Mouse (Mus musculus) liver, embryonic 16.5 days (tissue): Measurements from ENCODE around the gene Tusc2. TPM values are rescaled to one million over a fixed set of nuclear protein-coding genes. Genes with fewer than 3 reads are reported as not detected.

ENCODE experiments used
- ATAC-seq: fragments of 200-750 bp; cut with Nextera tagmentation; 2 replicates; pipeline ENCODE4 v1.8.0; 2017; ENCODE audit warnings: low read depth, mild to moderate bottlenecking, moderate number of reproducible peaks, moderate library complexity
- H3K27ac ChIP-seq: fragments of 300-500 bp; sonication (generic); 2 replicates; pipeline ENCODE4 v1.5.1; 2014; ENCODE audit warnings: mild to moderate bottlenecking, low read length
- H3K27me3 ChIP-seq: fragments of 300-500 bp; sonication (generic); 2 replicates; pipeline ENCODE4 v1.6.1; 2014; ENCODE audit warnings: low read depth, low read length, mixed read lengths; ENCODE audit not compliant: control insufficient read depth, insufficient read depth
- H3K36me3 ChIP-seq: fragments of 300-500 bp; sonication (generic); 2 replicates; pipeline ENCODE4 v1.6.1; 2014; ENCODE audit warnings: mild to moderate bottlenecking; ENCODE audit not compliant: control insufficient read depth, insufficient read depth
- H3K4me1 ChIP-seq: fragments of 300-500 bp; sonication (generic); 2 replicates; pipeline ENCODE4 v1.6.1; 2014; ENCODE audit warnings: low read depth, low read length, mixed read lengths; ENCODE audit not compliant: control insufficient read depth
- H3K4me2 ChIP-seq: fragments of 300-500 bp; sonication (generic); 2 replicates; pipeline ENCODE4 v1.6.1; 2014; ENCODE audit warnings: low read depth, low read length, mixed read lengths
- H3K4me3 ChIP-seq: fragments of 300-500 bp; sonication (generic); 2 replicates; pipeline ENCODE4 v1.5.1; 2014; ENCODE audit warnings: low read depth, mild to moderate bottlenecking, low read length
- H3K9ac ChIP-seq: fragments of 300-500 bp; sonication (generic); 2 replicates; pipeline ENCODE4 v1.6.1; 2014; ENCODE audit warnings: low read depth, low read length
- H3K9me3 ChIP-seq: fragments of 300-500 bp; sonication (generic); replicated peaks from 2 replicates; pipeline ENCODE4 v1.6.1; 2016; ENCODE audit warnings: low read length; ENCODE audit not compliant: control insufficient read depth
- WGBS: fragments of 180-500 bp; shearing (Covaris S2); extraction: QIAGEN DNeasy Blood & Tissue Kit; methylation state at CpG from one replicate; pipeline ENCODE4 v1.1.7; 2014; ENCODE audit not compliant: insufficient replicate concordance; 5-methylcytosine and 5-hydroxymethylcytosine counted together
- polyA plus RNA-seq: library from polyadenylated mRNA; unstranded; fragments of >200 nt; fragmentation: Nextera tagmentation; extraction: Ambion mirVana; gene quantifications from 2 replicates; pipeline ENCODE4 v1.2.1, GENCODE M21; 2015

The Tusc2 gene
- polyA plus RNA-seq, 1 experiment from 2014 or later, result 29.4 TPM

DNA sequence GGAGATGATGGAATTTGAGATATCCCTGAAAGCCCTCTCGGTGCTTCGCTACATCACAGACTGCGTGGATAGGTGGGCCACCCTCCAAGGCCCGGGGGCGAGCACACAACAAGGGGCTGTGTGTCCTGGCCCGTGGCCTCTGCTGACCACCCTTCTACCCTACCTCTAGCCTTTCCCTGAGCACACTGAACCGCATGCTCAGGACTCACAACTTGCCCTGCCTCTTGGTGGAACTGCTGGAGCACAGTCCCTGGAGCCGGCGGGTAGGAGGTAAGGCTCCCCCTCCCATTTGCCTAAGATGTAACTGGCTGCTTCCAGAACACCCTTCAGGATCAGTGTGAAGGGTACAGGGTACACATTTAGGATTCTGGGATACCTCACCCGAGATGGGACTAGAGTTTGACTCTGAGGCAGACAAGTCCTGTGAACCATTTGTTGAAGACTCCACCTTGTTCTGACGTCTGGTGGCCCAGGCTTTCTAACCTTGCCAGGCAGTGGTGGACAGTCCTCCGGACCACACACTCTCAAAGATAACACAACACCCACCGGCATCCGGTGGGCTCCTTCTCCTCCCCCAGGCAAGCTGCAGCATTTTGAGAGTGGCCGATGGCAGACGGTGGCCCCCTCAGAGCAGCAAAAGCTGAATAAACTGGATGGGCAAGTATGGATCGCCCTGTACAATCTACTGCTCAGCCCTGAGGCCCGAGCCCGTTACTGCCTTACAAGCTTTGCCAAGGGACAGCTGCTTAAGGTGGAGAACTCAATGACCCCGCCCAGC lies 13.6 kb upstream of the Tusc2 start:
- Histone ChIP-seq H3K36me3 (no peaks in the 10 kb centered on the region; the same call in 1 of the 2 replicates), H3K27ac (no peak overlapping the region), H3K9ac (no peak overlapping the region), H3K4me3 (no peak overlapping the region), H3K9me3 (no peaks in the 10 kb centered on the region), H3K4me2 (no peak overlapping the region), H3K4me1 (peaks cover 44% of the 10 kb centered on the region), H3K27me3 (peaks cover 20% of the 10 kb centered on the region; the same call in 1 of the 2 replicates)
- 73% methylated on average over 20 of the region's 20 CpGs for WGBS
- no peak for ATAC-seq

GRCm38 (mm10) chr9:107550491-107551116 lies 12.5 kb upstream of the Tusc2 start:
- 44% methylated on average over 23 of the region's 23 CpGs for WGBS
- Histone ChIP-seq H3K4me1 (peaks cover 46% of the 10 kb centered on the region), H3K27ac (no peak overlapping the region)

GRCm38 (mm10) chr9:107551117-107551889 lies 11.8 kb upstream of the Tusc2 start, which contains the start of gene Rassf1:
Rassf1 (plus strand) TSS chr9:107551555.
- Histone ChIP-seq H3K36me3 (no peaks in the 10 kb centered on the region), H3K27ac (no peak within 1 kb of the TSS), H3K4me2 (peak within 1 kb of the TSS; percentile 83), H3K9ac (peak within 1 kb of the TSS; percentile 53), H3K4me3 (peak within 1 kb of the TSS; percentile 60), H3K4me1 (peaks cover 50% of the 10 kb centered on the region), H3K27me3 (peaks cover 20% of the 10 kb centered on the region; the same call in 1 of the 2 replicates), H3K9me3 (no peaks in the 10 kb centered on the region)
- peak; percentile 36 for ATAC-seq
- WGBS, result 2% methylated on average over 63 of the region's 63 CpGs

More at GRCm38 (mm10) chr9:107550491-107551116, 12.5 kb upstream of the Tusc2 start:
- H3K9me3 ChIP-seq, result no peaks in the 10 kb centered on the region
- H3K9ac ChIP-seq, result peak overlapping the region; percentile 53
- peak overlapping the region; percentile 60 for H3K4me3 ChIP-seq
- peak overlapping the region; percentile 83 for H3K4me2 ChIP-seq
- peaks cover 20% of the 10 kb centered on the region; the same call in 1 of the 2 replicates for H3K27me3 ChIP-seq
- no peak for ATAC-seq
- no peaks in the 10 kb centered on the region for H3K36me3 ChIP-seq

GRCm38 (mm10) chr9:107551890-107552355 lies 11.1 kb upstream of the Tusc2 start:
- Histone ChIP-seq H3K4me1 (peaks cover 50% of the 10 kb centered on the region), H3K27ac (no peak overlapping the region), H3K4me3 (peak overlapping the region; percentile 60), H3K27me3 (peaks cover 20% of the 10 kb centered on the region; the same call in 1 of the 2 replicates), H3K36me3 (no peaks in the 10 kb centered on the region), H3K4me2 (peak overlapping the region; percentile 83), H3K9me3 (no peaks in the 10 kb centered on the region), H3K9ac (peak overlapping the region; percentile 53)
- ATAC-seq, result no peak
- 32% methylated on average over 8 of the region's 8 CpGs for WGBS

DNA sequence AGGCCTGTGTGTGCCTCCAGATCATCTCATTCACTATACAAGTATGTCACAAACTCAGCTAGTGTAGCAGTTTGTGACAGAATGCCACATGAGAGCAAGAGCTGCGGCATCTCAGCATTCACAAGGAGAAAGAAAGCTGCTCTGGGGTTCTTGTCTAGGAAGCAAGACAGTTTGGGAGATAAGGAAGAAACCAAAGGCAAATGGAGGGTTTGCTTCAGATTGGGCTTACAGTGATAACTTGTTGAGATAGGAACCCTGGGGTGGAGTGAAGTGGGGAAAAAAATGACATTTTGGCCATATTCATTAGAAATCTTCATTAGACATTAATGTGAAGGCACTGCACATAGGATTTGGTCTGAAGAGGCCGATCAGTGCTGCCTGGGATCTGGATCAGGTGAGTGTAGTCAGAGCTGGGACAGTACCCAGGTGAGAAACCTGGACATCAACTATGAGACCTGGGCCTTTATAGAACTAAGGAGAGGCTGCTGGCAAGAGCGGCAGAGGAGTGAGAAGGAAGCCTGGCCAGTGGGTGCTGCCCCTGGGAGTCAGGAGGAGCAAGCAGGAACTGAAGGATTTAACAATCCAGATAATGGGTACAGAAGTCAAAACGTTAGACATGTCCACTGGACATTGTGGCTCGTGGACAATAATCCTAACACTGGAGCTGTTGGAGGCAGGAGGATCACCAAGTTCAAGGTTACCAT lies 10.2 kb upstream of the Tusc2 start:
- Histone ChIP-seq H3K27ac (no peak overlapping the region), H3K4me3 (no peak overlapping the region)
- no peak for ATAC-seq

DNA sequence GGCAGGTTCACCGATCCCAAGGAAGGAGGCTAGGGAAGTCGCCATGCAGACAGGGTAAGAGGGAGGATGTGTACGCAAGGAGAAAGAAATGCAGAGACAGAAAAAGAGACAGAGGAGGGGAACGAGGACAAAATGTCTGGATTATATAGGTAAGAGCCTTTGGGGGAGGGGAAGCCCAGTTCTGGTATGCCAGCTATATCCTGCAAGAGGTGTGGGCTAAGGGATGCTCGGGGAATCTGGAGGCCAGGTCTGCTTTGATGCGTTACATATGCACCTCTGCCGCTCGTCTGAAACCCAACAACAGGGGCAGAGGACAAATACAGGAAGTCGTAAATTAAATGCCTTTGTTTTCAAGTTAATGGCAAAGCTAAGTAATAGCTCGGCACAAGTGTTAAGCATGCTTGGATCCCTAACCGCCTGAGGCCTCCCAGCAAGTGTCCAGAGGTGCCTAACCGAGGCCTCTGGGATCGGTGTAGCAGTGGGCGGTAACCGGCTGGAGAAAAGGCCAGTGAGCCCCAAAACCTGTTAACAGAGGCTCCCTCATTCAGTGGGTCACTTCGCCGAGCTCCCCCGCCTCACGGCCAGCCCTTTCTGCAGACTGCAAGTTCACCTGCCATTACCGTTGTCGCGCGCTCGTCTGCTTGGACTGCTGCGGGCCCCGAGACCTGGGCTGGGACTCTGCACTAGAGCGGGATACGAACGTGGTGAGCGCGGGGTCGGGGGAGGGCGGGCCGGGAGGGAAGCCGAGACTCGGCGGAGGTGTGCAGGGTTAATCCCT lies 9.3 kb upstream of the Tusc2 start:
- 4% methylated on average over 37 of the region's 37 CpGs for WGBS
- H3K27ac ChIP-seq, result peak overlapping the region; percentile 37

More for the DNA sequence above, 10.2 kb upstream of the Tusc2 start:
- H3K27me3 ChIP-seq, result peaks cover 20% of the 10 kb centered on the region; the same call in 1 of the 2 replicates
- no peak overlapping the region for H3K4me2 ChIP-seq
- H3K9ac ChIP-seq, result no peak overlapping the region
- peaks cover 46% of the 10 kb centered on the region for H3K4me1 ChIP-seq
- peaks cover 6% of the 10 kb centered on the region for H3K36me3 ChIP-seq
- WGBS, result 49% methylated on average over 5 of the region's 5 CpGs
- H3K9me3 ChIP-seq, result no peaks in the 10 kb centered on the region

GRCm38 (mm10) chr9:107554319-107554825 lies 8.7 kb upstream of the Tusc2 start:
- Histone ChIP-seq H3K27ac (peak overlapping the region; percentile 94), H3K4me3 (peak overlapping the region; percentile 80), H3K36me3 (peaks cover 19% of the 10 kb centered on the region), H3K4me2 (peak overlapping the region; percentile 93), H3K9me3 (no peaks in the 10 kb centered on the region), H3K9ac (peak overlapping the region; percentile 94), H3K27me3 (peaks cover 18% of the 10 kb centered on the region; the same call in 1 of the 2 replicates), H3K4me1 (peaks cover 46% of the 10 kb centered on the region)
- under 1% methylated on average over 53 of the region's 53 CpGs for WGBS
- peak; percentile 88 for ATAC-seq

More for the DNA sequence above, 9.3 kb upstream of the Tusc2 start:
- H3K36me3 ChIP-seq, result peaks cover 13% of the 10 kb centered on the region
- H3K4me1 ChIP-seq, result peaks cover 46% of the 10 kb centered on the region
- ATAC-seq, result peak; percentile 19
- peak overlapping the region; percentile 80 for H3K4me3 ChIP-seq
- peak overlapping the region; percentile 69 for H3K9ac ChIP-seq
- H3K9me3 ChIP-seq, result no peaks in the 10 kb centered on the region
- H3K4me2 ChIP-seq, result peak overlapping the region; percentile 93
- H3K27me3 ChIP-seq, result peaks cover 20% of the 10 kb centered on the region; the same call in 1 of the 2 replicates
